Mouse (Mus musculus) liver, embryonic 12.5 days (tissue): ENCODE data around the gene Miox. TPM values are rescaled to one million over a fixed set of nuclear protein-coding genes. Genes with fewer than 3 reads are reported as not detected.
A peak's percentile ranks its signal among the peaks of the same experiment; 100 is the strongest.

ENCODE experiments used
- ATAC-seq: fragments of 200-750 bp; cut with Nextera tagmentation; 2 replicates; pipeline ENCODE4 v1.8.0; 2017; ENCODE audit warnings: moderate number of reproducible peaks, mild to moderate bottlenecking, moderate library complexity
- H3K27ac ChIP-seq: fragments of 300-500 bp; sonication (generic); 2 replicates; pipeline ENCODE4 v1.5.1; 2016; ENCODE audit warnings: mild to moderate bottlenecking
- H3K27me3 ChIP-seq: fragments of 300-500 bp; sonication (generic); replicated peaks from 2 replicates; pipeline ENCODE4 v1.6.1; 2016; ENCODE audit warnings: mild to moderate bottlenecking, moderate library complexity
- H3K36me3 ChIP-seq: fragments of 300-500 bp; sonication (generic); 2 replicates; pipeline ENCODE4 v1.6.1; 2016; ENCODE audit warnings: mild to moderate bottlenecking, moderate library complexity
- H3K4me1 ChIP-seq: fragments of 300-500 bp; sonication (generic); 2 replicates; pipeline ENCODE4 v1.6.1; 2016
- H3K4me2 ChIP-seq: fragments of 300-500 bp; sonication (generic); 2 replicates; pipeline ENCODE4 v1.6.1; 2016; ENCODE audit warnings: mild to moderate bottlenecking, moderate library complexity
- H3K4me3 ChIP-seq: fragments of 300-500 bp; sonication (generic); 2 replicates; pipeline ENCODE4 v1.5.1; 2016; ENCODE audit warnings: mild to moderate bottlenecking, moderate library complexity
- H3K9ac ChIP-seq: fragments of 300-500 bp; sonication (generic); 2 replicates; pipeline ENCODE4 v1.6.1; 2016; ENCODE audit warnings: mild to moderate bottlenecking, moderate library complexity
- H3K9me3 ChIP-seq: fragments of 300-500 bp; sonication (generic); replicated peaks from 2 replicates; pipeline ENCODE4 v1.6.1; 2016; ENCODE audit warnings: mild to moderate bottlenecking, moderate library complexity
- WGBS: fragments of 180-500 bp; shearing (Covaris S2); methylation state at CpG from one replicate; pipeline ENCODE4 v1.1.7; 2016; ENCODE audit not compliant: insufficient replicate concordance; 5-methylcytosine and 5-hydroxymethylcytosine counted together
- polyA plus RNA-seq: library from polyadenylated mRNA; unstranded; fragments of >200 nt; fragmentation: Nextera tagmentation; extraction: Ambion mirVana; gene quantifications from 2 replicates; pipeline ENCODE4 v1.2.1, GENCODE M21; 2016

The Miox gene
- polyA plus RNA-seq, 1 experiment from 2014 or later: 2.4 TPM

DNA sequence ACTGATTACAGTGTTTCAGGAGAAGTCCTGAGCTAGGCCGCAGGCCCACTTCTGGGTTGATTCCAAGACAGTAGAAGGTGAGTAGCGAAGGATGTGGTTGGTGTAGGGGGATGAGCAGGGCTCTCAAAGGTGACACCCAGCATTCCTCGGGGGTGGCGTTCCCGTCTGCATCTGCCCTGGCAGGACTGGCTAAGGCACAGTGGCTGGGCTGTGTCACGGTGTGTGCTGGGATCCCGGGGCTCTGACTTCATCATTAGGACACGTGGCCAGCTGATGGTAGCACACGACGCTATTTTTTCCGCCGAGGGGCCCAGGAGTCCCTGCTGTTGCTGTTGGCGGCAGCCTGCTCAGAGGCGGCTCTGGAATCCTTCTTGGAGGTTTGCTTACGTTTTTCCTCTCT, 17.1 kb downstream of the Miox start:
- no peak overlapping the region for H3K9ac ChIP-seq
- H3K9me3 ChIP-seq: no peaks in the 10 kb centered on the region
- no peaks in the 10 kb centered on the region for H3K27me3 ChIP-seq
- no peak overlapping the region for H3K27ac ChIP-seq
- no peak overlapping the region for H3K4me2 ChIP-seq
- peaks cover 47% of the 10 kb centered on the region for H3K36me3 ChIP-seq
- no peak overlapping the region for H3K4me3 ChIP-seq
- 85% methylated on average over 15 of the region's 15 CpGs for WGBS
- H3K4me1 ChIP-seq: peaks cover 14% of the 10 kb centered on the region
- no peak for ATAC-seq

DNA sequence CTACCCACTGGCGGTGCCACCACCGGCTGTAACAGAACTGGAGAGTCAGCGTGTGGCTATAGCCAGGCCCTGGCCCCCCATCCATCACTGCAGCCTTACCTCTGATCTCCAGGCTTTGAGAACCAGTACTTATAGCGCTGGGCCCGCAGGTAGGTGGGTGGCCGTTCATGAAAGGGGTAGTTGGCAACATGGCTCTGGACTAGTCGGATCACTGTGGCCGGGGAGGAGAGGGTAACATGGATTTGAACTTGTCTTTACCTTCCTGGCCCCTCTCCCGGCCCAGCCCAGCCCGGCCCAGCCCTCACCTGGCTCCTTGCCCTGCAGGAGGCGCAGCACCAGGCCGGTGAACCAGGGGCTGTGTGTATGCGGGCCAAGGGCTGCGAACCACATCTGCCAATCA, 17.9 kb downstream of the Miox start:
- H3K9me3 ChIP-seq: no peaks in the 10 kb centered on the region
- 93% methylated on average over 14 of the region's 14 CpGs for WGBS
- no peak overlapping the region for H3K9ac ChIP-seq
- no peak overlapping the region for H3K27ac ChIP-seq
- H3K4me1 ChIP-seq: peaks cover 17% of the 10 kb centered on the region
- ATAC-seq: no peak
- no peak overlapping the region for H3K4me3 ChIP-seq
- no peak overlapping the region for H3K4me2 ChIP-seq
- H3K36me3 ChIP-seq: peaks cover 47% of the 10 kb centered on the region
- no peaks in the 10 kb centered on the region for H3K27me3 ChIP-seq

GRCm38 (mm10) chr15:89352795-89353194, 18.6 kb downstream of the Miox start:
- ATAC-seq: no peak
- H3K4me2 ChIP-seq: no peak overlapping the region
- 91% methylated on average over 12 of the region's 12 CpGs for WGBS
- no peaks in the 10 kb centered on the region for H3K9me3 ChIP-seq
- H3K27me3 ChIP-seq: no peaks in the 10 kb centered on the region
- H3K4me3 ChIP-seq: no peak overlapping the region
- H3K27ac ChIP-seq: no peak overlapping the region
- no peak overlapping the region for H3K9ac ChIP-seq
- peaks cover 24% of the 10 kb centered on the region for H3K4me1 ChIP-seq
- peaks cover 47% of the 10 kb centered on the region for H3K36me3 ChIP-seq

- no peak for ATAC-seq
- Histone ChIP-seq H3K9me3 (no peaks in the 10 kb centered on the region), H3K4me3 (peak overlapping the region; percentile 80), H3K4me1 (peaks cover 34% of the 10 kb centered on the region), H3K4me2 (peak overlapping the region; percentile 92), H3K27me3 (no peaks in the 10 kb centered on the region), H3K9ac (peak overlapping the region; percentile 91), H3K36me3 (peaks cover 56% of the 10 kb centered on the region), H3K27ac (no peak overlapping the region)
- WGBS: 93% methylated on average over 16 of the region's 16 CpGs
Measured at GRCm38 (mm10) chr15:89353837-89354236, 19.6 kb downstream of the Miox start.

DNA sequence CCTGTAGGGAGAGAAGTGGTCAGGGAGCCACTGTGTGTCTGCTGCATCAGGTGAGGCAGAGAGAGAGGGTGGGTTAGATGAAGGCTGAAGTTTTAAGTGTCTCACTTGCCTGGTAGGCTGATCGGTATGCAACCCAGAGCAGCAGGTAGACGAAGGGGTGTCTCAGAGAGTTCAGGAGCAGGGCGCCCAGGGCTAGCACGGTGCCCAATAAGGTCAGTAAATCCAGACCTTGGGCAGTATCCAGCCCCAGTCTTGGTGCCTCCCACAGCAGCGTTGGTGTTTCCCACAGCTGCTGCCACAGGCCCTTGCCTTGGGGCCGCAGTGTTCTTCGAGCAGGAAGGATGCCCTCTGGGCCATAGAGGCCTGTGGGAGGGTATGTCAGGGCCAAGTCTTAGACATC, 20.3 kb downstream of the Miox start:
- Histone ChIP-seq H3K27me3 (no peaks in the 10 kb centered on the region), H3K4me2 (peak overlapping the region; percentile 92), H3K9me3 (no peaks in the 10 kb centered on the region), H3K4me1 (peaks cover 41% of the 10 kb centered on the region), H3K4me3 (peak overlapping the region; percentile 80), H3K36me3 (peaks cover 60% of the 10 kb centered on the region), H3K27ac (peak overlapping the region; percentile 84; the same call in 1 of the 2 replicates), H3K9ac (peak overlapping the region; percentile 91)
- WGBS: 69% methylated on average over 7 of the region's 7 CpGs
- no peak for ATAC-seq

- Histone ChIP-seq H3K9ac (peak within 1 kb of the TSS; percentile 91), H3K4me3 (peak within 1 kb of the TSS; percentile 80), H3K4me2 (peak within 1 kb of the TSS; percentile 92), H3K27me3 (no peaks in the 10 kb centered on the region), H3K36me3 (peaks cover 61% of the 10 kb centered on the region), H3K9me3 (no peaks in the 10 kb centered on the region), H3K27ac (peak within 1 kb of the TSS; percentile 86), H3K4me1 (peaks cover 46% of the 10 kb centered on the region)
- WGBS: under 1% methylated on average over 64 of the region's 64 CpGs
- ATAC-seq: peak; percentile 88
Measured at GRCm38 (mm10) chr15:89355241-89356187, 21.3 kb downstream of the Miox start, which contains the start of the genes Lmf2 and Ncaph2. Gene Lmf2 (minus strand): TSS chr15:89355659. Gene Ncaph2 (plus strand): TSS chr15:89355719.

- Histone ChIP-seq H3K4me2 (peak overlapping the region; percentile 92), H3K27me3 (no peaks in the 10 kb centered on the region), H3K36me3 (peaks cover 61% of the 10 kb centered on the region), H3K27ac (peak overlapping the region; percentile 86), H3K4me3 (peak overlapping the region; percentile 80), H3K4me1 (peaks cover 46% of the 10 kb centered on the region), H3K9ac (peak overlapping the region; percentile 91), H3K9me3 (no peaks in the 10 kb centered on the region)
- under 1% methylated on average over 15 of the region's 15 CpGs for WGBS
- peak; percentile 63 for ATAC-seq
Measured at GRCm38 (mm10) chr15:89356372-89356771, 22.2 kb downstream of the Miox start.

GRCm38 (mm10) chr15:89358784-89359183, 24.6 kb downstream of the Miox start:
- Histone ChIP-seq H3K27me3 (no peaks in the 10 kb centered on the region), H3K4me1 (peaks cover 44% of the 10 kb centered on the region), H3K27ac (no peak overlapping the region), H3K9me3 (no peaks in the 10 kb centered on the region), H3K36me3 (peaks cover 61% of the 10 kb centered on the region), H3K4me2 (0 out of 2 replicates have a peak overlapping the region, but pooled peaks have one; percentile 7), H3K9ac (no peak overlapping the region; the same call in 1 of the 2 replicates), H3K4me3 (no peak overlapping the region)
- no peak for ATAC-seq
- 31% methylated on average over 3 of the region's 3 CpGs for WGBS

DNA sequence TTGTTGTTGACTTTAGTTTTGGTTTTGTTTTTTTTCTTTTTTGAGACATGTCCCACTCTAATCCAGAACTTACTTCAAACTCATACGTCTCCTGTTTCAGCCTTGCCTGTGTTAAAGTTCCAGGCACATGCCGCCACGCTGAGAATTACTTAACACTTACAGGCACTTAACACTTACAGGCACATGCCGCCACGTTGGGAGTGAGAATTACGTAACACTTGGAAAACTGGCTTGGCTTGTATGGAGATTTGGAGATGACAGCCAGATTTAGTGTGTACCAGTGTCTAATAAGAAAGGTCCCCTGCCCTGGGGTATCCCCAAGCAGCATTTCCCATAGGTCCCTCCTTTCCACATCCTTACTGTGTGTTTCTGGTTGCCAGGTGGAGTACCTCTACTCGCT, 28.9 kb downstream of the Miox start:
- peaks cover 98% of the 10 kb centered on the region for H3K36me3 ChIP-seq
- ATAC-seq: no peak
- 90% methylated on average over 7 of the region's 7 CpGs for WGBS

DNA sequence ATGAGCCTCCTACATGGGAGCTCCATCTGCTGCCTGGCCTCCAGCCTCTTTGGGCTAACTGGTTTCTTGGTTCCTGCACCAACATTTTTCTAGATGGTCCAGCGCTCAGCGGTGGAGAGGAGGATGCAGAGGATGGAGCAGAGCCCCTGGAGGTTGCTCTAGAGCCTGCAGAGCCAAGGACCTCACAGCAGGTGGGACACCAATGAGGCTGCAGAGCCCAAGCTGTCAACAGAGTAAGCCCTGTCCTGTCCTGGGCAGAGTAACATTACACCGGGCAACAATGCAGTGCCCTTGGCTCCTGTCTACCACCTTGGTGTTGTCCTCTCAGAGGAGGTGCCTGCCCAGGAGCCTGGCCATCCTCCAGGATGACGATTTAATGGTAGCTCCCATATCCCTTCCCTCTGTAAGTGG, 30.9 kb downstream of the Miox start:
- Histone ChIP-seq H3K27ac (no peak overlapping the region), H3K36me3 (peaks cover 100% of the 10 kb centered on the region), H3K4me2 (no peak overlapping the region), H3K9ac (no peak overlapping the region), H3K9me3 (no peaks in the 10 kb centered on the region), H3K4me3 (no peak overlapping the region), H3K4me1 (no peaks in the 10 kb centered on the region), H3K27me3 (no peaks in the 10 kb centered on the region)
- 91% methylated on average over 4 of the region's 4 CpGs for WGBS
- ATAC-seq: no peak

More for the DNA sequence above, 28.9 kb downstream of the Miox start:
- no peak overlapping the region for H3K4me2 ChIP-seq
- peaks cover 19% of the 10 kb centered on the region for H3K4me1 ChIP-seq
- no peaks in the 10 kb centered on the region for H3K9me3 ChIP-seq
- no peak overlapping the region for H3K4me3 ChIP-seq
- H3K9ac ChIP-seq: no peak overlapping the region
- no peak overlapping the region for H3K27ac ChIP-seq
- H3K27me3 ChIP-seq: no peaks in the 10 kb centered on the region

GRCm38 (mm10) chr15:89372068-89372467, 37.9 kb downstream of the Miox start:
- peaks cover 13% of the 10 kb centered on the region for H3K27me3 ChIP-seq
- no peak overlapping the region for H3K4me3 ChIP-seq
- peaks cover 59% of the 10 kb centered on the region for H3K36me3 ChIP-seq
- ATAC-seq: no peak
- H3K4me1 ChIP-seq: peaks cover 36% of the 10 kb centered on the region
- no peaks in the 10 kb centered on the region for H3K9me3 ChIP-seq
- H3K4me2 ChIP-seq: peak overlapping the region; percentile 96
- 85% methylated on average over 13 of the region's 13 CpGs for WGBS
- H3K27ac ChIP-seq: 0 out of 2 replicates have a peak overlapping the region, but pooled peaks have one; percentile 28
- H3K9ac ChIP-seq: 0 out of 2 replicates have a peak overlapping the region, but pooled peaks have one; percentile 81

DNA sequence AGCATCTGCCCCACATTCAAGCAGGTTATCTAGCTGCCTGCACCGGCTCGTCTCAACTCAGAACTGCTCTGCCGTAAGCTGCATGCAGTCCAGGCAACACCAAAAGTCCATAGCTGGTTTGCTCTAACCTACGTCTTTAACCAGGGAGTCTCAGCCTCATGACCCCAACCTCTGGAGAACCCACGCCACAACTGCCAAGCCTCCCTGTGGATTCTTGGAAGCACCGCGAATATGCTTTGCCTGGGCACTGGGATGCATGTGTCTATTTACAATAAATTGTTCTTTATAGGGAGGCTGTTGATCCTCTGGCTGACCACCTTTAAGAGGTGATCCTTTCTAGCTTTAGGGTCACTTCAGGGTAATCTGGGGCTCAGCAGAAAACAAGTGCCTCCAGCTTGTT, 38.3 kb downstream of the Miox start:
- Histone ChIP-seq H3K27me3 (peaks cover 18% of the 10 kb centered on the region), H3K36me3 (peaks cover 54% of the 10 kb centered on the region), H3K27ac (peak overlapping the region; percentile 90; the same call in 1 of the 2 replicates), H3K4me1 (peaks cover 37% of the 10 kb centered on the region), H3K4me3 (peak overlapping the region; percentile 76), H3K9me3 (no peaks in the 10 kb centered on the region), H3K4me2 (peak overlapping the region; percentile 96), H3K9ac (peak overlapping the region; percentile 81; the same call in 1 of the 2 replicates)
- WGBS: 81% methylated on average over 7 of the region's 7 CpGs
- ATAC-seq: no peak
